In the genomic region with DNA sequence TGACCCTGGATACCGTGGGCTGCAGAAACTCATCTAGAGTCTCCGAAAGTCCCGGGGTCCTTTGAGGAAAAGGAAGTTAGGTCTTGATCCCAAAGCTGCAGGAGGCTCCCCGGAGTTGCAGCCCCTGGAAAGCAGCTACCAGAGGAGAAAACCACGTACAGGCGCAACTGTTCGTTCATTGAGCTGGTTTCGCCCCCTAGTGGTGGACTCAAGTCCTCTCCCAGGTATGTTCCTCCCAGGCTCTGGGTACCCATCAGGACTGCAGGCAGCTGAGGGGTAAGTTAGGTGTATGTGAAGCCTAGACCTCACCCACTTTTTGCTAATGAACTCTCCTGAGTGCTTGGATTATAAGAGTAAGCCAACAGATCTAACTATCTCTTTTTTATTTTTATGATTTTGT, we compare ENCODE assay signal across 7 mouse cellular contexts. TPM values are rescaled to one million over a fixed set of nuclear protein-coding genes. Genes with fewer than 3 reads are reported as not detected.
A peak's percentile ranks its signal among the peaks of the same experiment; 100 is the strongest.
DNase-seq lines count a peak whose midpoint lies in the region; ATAC-seq and TF ChIP-seq lines count a peak whose summit lies in the region.

No protein-coding gene starts in this region.

- 8% methylated on average over 8 of the region's 8 CpGs for WGBS in small intestine, adult 2 months

- H3K9me3 ChIP-seq in G1E (replicated peaks) = peaks cover 4% of the 10 kb centered on the region

- intact Hi-C loops in heart, postnatal 14 days (cut with DNase I) = loop anchor here (2.0 kb wide), 1 partner anchor 43 kb away; no protein-coding TSS in a partner anchor

- H3K27ac ChIP-seq in small intestine, adult 2 months (ENCODE audit: insufficient read depth, low read depth, low read length) = no peak overlapping the region

- no peaks in the 10 kb centered on the region; the same call in 1 of the 2 replicates for H3K4me1 ChIP-seq in G1E (ENCODE audit: insufficient read depth, low read depth, low read length)
- H3K4me1 ChIP-seq in small intestine, adult 2 months (ENCODE audit: control insufficient read depth, insufficient read depth, insufficient read length, low read length) = no peaks in the 10 kb centered on the region

- no peak for TF ChIP-seq POLR2A in small intestine, adult 2 months (IDR thresholded peaks at IDR 0.05; ENCODE audit: low read depth, low read length)

- H3K36me3 ChIP-seq in G1E (replicated peaks) = no peaks in the 10 kb centered on the region
- H3K36me3 ChIP-seq in small intestine, adult 2 months (ENCODE audit: control insufficient read depth, insufficient read depth, low read length) = no peaks in the 10 kb centered on the region

- peaks cover 53% of the 10 kb centered on the region for H3K27me3 ChIP-seq in G1E (ENCODE audit: insufficient read depth, low read length)
- no peaks in the 10 kb centered on the region for H3K27me3 ChIP-seq in small intestine, adult 2 months (ENCODE audit: control insufficient read depth, insufficient read depth, low read length)

- peak; percentile 68 for DNase-seq in G1E (ENCODE audit: low spot score)
- DNase-seq in adrenal gland, postnatal 10 days = peak; percentile 83
- DNase-seq in embryo, embryonic 11.5 days (ENCODE audit: low read depth, low spot score) = peak; percentile 65
- peak; percentile 75 to 84 for DNase-seq in heart, postnatal 14 days
- DNase-seq in layer of hippocampus, adult 9-10 months (ENCODE audit: low spot score) = peak; percentile 36
- DNase-seq in lung, postnatal 14 days = peak; percentile 86

- ATAC-seq in G1E (ENCODE audit: extremely low read depth, insufficient number of reproducible peaks, low FRiP score, poor library complexity, severe bottlenecking) = peak; percentile 59

- H3K4me3 ChIP-seq in G1E (ENCODE audit: low read depth, low read length) = no peak overlapping the region
- no peak overlapping the region for H3K4me3 ChIP-seq in small intestine, adult 2 months (ENCODE audit: low read depth, low read length)

- peak; percentile 89 for TF ChIP-seq CTCF in G1E (IDR thresholded peaks at IDR 0.05; ENCODE audit: low read depth, low read length)
- TF ChIP-seq CTCF in small intestine, adult 2 months (IDR thresholded peaks at IDR 0.05; ENCODE audit: extremely low read depth, insufficient read length, insufficient replicate concordance, low read depth, low read length) = peak; percentile 89; the same call in 1 of the 2 replicates

RNA-seq across cellular contexts. Expression of a gene that starts 16.1 kb away (rescaled TPM):
- total RNA-seq in G1E (2014; fragmentation: Nextera tagmentation) = not detected in 2 replicates
- total RNA-seq in G1E (2017) = 0.11 TPM in 1 of 2 replicates, not detected in the other
- not detected in 2 replicates for polyA plus RNA-seq in G1E (2012)
- total RNA-seq in adrenal gland, postnatal 10 days (2021) = 1 to 10 TPM; 1.0 to 1.1 TPM
- total RNA-seq in heart, postnatal 14 days (2021) = 1 to 10 TPM; 1.2 to 1.7 TPM
- 0.43 and 0.53 TPM in 2 replicates for polyA plus RNA-seq in small intestine, adult 2 months (2012; rRNA removed)

RNA-seq across cellular contexts. Expression of a gene that starts 27.2 kb away (rescaled TPM):
- total RNA-seq in G1E (2014; fragmentation: Nextera tagmentation) (82.1 and 94.7 TPM in 2 replicates), G1E (2017) (83.6 and 101 TPM in 2 replicates)
- polyA plus RNA-seq in G1E (2012) = 66.3 and 123 TPM in 2 replicates
- total RNA-seq in adrenal gland, postnatal 10 days (2021) = 10 to 100 TPM; 15.0 to 18.5 TPM
- total RNA-seq in heart, postnatal 14 days (2021) = 10 to 100 TPM; 38.0 to 40.4 TPM
- polyA plus RNA-seq in small intestine, adult 2 months (2012; rRNA removed) = 10.2 and 16.4 TPM in 2 replicates

RNA-seq across cellular contexts. Expression of a gene that starts 52.7 kb away (rescaled TPM):
- total RNA-seq in G1E (2014; fragmentation: Nextera tagmentation) = not detected in 2 replicates
- 0.27 TPM in 1 of 2 replicates, not detected in the other for total RNA-seq in G1E (2017)
- polyA plus RNA-seq in G1E (2012) = not detected in 2 replicates
- 1 to 10 TPM; 5.1 to 6.7 TPM for total RNA-seq in adrenal gland, postnatal 10 days (2021)
- total RNA-seq in heart, postnatal 14 days (2021) = 1 to 10 TPM; 4.1 to 5.5 TPM
- 356 and 552 TPM in 2 replicates for polyA plus RNA-seq in small intestine, adult 2 months (2012; rRNA removed)

Comparison
In these comparisons a context has a peak if more than half of its experiments do, and no peak if none do; other contexts are left out.
1. DNase-seq: peak in every context shown above with its lines; median percentile 86 in lung, postnatal 14 days; 83 in adrenal gland, postnatal 10 days; 80 in heart, postnatal 14 days; 68 in G1E; 65 in embryo, embryonic 11.5 days; 36 in layer of hippocampus, adult 9-10 months.
2. RNA of a gene that starts 52.7 kb away (total RNA-seq): 5.1 to 6.7 TPM in adrenal gland, postnatal 10 days and 4.1 to 5.5 TPM in heart, postnatal 14 days; 0.27 TPM in G1E; every median in the first group is over 4 times any median in the second.